Mouse (Mus musculus): ENCODE measurements around the gene Ipcef1. TPM values are rescaled to one million over a fixed set of nuclear protein-coding genes. Genes with fewer than 3 reads are reported as not detected.

The Ipcef1 gene
- polyA plus RNA-seq, 1 experiment from 2014 or later = 1.1 TPM

DNA sequence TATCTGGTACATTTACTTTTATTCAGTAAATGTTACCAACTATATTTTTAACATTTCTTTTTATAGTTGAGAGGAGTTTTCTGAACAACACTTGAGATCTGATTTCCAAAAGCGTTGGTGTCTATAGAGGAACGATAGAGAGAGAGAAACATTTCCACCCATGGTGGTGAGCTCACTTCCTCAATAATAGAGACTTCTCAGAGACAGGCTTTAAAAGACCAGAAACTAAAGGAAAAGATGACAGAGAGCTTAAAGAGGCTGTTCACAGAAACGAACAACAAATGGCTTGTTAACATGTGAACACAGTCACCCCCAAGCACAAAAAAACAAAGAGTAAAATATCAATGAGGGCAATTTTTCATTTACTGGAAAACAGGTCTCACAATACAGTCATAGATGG lies 2.4 kb downstream of the Ipcef1 start:
- Histone ChIP-seq H3K36me3 (ENCODE audit: control insufficient read depth, insufficient read depth, low read length) (no peaks in the 10 kb centered on the region), H3K4me2 (ENCODE audit: low read length) (no peak overlapping the region), H3K4me1 (ENCODE audit: control insufficient read depth, insufficient read depth, low read length) (peaks cover 10% of the 10 kb centered on the region; the same call in 1 of the 2 replicates), H3K27ac (replicated peaks; ENCODE audit: low read depth, low read length) (no peak overlapping the region), H3K9ac (replicated peaks; ENCODE audit: low read length) (no peak overlapping the region), H3K4me3 (replicated peaks; ENCODE audit: low read depth, low read length) (no peak overlapping the region), H3K9me3 (ENCODE audit: control insufficient read depth, low read length) (no peaks in the 10 kb centered on the region), H3K27me3 (ENCODE audit: control insufficient read depth, insufficient read depth, low read length) (no peaks in the 10 kb centered on the region)
- no peak for ATAC-seq (ENCODE audit: low FRiP score, low TSS enrichment)
- DNase-seq = no peak
- WGBS = 87% methylated on average over 3 of the region's 3 CpGs

DNA sequence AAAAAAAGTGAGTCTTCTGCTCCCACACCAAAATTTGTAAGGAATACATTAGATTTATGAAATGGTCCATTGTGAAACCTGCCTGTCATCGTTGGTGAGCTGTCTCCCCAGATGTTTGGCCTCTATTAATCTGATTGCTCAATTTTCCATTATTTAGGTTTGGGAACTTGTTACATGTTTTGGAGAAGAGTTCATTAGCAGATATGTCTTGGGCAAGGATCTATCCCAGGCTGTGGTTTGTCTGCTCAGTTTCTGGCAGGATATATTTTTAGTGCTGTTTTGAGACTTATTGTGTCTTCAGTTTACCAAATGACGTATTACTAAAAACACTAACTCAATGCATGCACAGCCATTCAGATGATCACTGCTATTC lies 4.4 kb downstream of the Ipcef1 start:
- WGBS = 79% methylated on average over 2 of the region's 2 CpGs
- no peak for DNase-seq
- peaks cover 9% of the 10 kb centered on the region; the same call in 1 of the 2 replicates for H3K4me1 ChIP-seq (ENCODE audit: control insufficient read depth, insufficient read depth, low read length)
- ATAC-seq (ENCODE audit: low FRiP score, low TSS enrichment) = no peak
- H3K27me3 ChIP-seq (ENCODE audit: control insufficient read depth, insufficient read depth, low read length) = no peaks in the 10 kb centered on the region
- no peak overlapping the region for H3K4me3 ChIP-seq (replicated peaks; ENCODE audit: low read depth, low read length)
- no peak overlapping the region for H3K27ac ChIP-seq (replicated peaks; ENCODE audit: low read depth, low read length)
- H3K36me3 ChIP-seq (ENCODE audit: control insufficient read depth, insufficient read depth, low read length) = no peaks in the 10 kb centered on the region
- H3K9me3 ChIP-seq (ENCODE audit: control insufficient read depth, low read length) = no peaks in the 10 kb centered on the region
- H3K4me2 ChIP-seq (ENCODE audit: low read length) = no peak overlapping the region
- H3K9ac ChIP-seq (replicated peaks; ENCODE audit: low read length) = no peak overlapping the region

DNA sequence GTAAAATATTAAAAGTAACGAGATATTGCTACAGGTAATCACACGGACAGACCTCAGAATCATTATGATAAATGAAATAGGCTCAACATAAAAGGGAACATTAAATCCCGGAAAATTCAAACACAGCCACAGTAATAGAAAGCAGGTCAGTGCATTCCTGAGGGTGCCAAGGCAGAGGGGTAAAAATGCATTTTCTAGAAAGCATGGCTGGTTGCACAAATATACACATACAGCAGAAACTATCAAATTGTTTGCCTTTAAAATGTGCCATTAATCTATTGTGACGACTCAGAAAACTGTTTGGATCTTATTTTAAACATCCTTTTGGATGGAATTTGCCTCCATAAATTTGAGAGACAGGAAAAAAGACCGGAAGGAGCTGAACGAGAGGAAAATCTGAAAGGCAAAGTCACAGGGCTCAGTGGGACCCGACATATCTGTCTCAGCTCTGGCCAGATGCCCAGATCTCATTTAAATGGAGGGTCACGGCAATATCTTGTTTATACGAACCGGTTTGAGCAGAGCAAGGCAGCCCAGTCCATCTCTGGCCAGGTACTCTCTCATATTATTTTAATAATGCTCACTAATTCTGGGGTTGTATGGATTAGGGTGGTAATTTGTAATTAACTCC lies 4.9 kb downstream of the Ipcef1 start:
- Histone ChIP-seq H3K27ac (replicated peaks; ENCODE audit: low read depth, low read length) (no peak overlapping the region), H3K36me3 (ENCODE audit: control insufficient read depth, insufficient read depth, low read length) (no peaks in the 10 kb centered on the region), H3K9ac (replicated peaks; ENCODE audit: low read length) (no peak overlapping the region), H3K9me3 (ENCODE audit: control insufficient read depth, low read length) (no peaks in the 10 kb centered on the region), H3K4me3 (replicated peaks; ENCODE audit: low read depth, low read length) (no peak overlapping the region), H3K27me3 (ENCODE audit: control insufficient read depth, insufficient read depth, low read length) (no peaks in the 10 kb centered on the region), H3K4me1 (ENCODE audit: control insufficient read depth, insufficient read depth, low read length) (peaks cover 4% of the 10 kb centered on the region; the same call in 1 of the 2 replicates), H3K4me2 (ENCODE audit: low read length) (no peak overlapping the region)
- ATAC-seq (ENCODE audit: low FRiP score, low TSS enrichment) (peak; percentile 66), DNase-seq (peak; percentile 64)
- 59% methylated on average over 10 of the region's 10 CpGs for WGBS

DNA sequence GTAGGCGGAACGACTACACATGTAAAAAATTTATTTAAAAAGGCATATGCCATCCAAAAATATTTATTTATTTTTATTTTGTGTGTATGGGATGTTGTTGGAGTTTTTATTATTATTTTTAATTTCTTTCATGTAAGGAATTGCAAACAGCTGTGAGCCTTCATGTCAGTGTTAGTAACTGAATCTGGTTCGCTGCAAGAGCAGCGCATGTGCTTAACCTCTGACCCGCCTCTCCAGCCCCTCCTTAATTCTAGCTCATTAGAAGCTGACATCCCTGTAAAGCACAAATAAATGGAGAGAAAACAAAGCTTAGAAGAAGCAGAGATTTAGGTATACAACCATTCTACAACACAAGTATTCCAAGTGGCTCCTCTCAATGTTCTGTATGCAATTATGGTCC lies 8.4 kb downstream of the Ipcef1 start:
- Histone ChIP-seq H3K4me2 (ENCODE audit: low read length) (no peak overlapping the region), H3K4me3 (replicated peaks; ENCODE audit: low read depth, low read length) (no peak overlapping the region), H3K27ac (replicated peaks; ENCODE audit: low read depth, low read length) (no peak overlapping the region), H3K27me3 (ENCODE audit: control insufficient read depth, insufficient read depth, low read length) (no peaks in the 10 kb centered on the region), H3K4me1 (ENCODE audit: control insufficient read depth, insufficient read depth, low read length) (no peaks in the 10 kb centered on the region), H3K9me3 (ENCODE audit: control insufficient read depth, low read length) (no peaks in the 10 kb centered on the region), H3K9ac (replicated peaks; ENCODE audit: low read length) (no peak overlapping the region), H3K36me3 (ENCODE audit: control insufficient read depth, insufficient read depth, low read length) (no peaks in the 10 kb centered on the region)
- no peak for DNase-seq
- WGBS = 74% methylated on average over 5 of the region's 5 CpGs
- ATAC-seq (ENCODE audit: low FRiP score, low TSS enrichment) = no peak

DNA sequence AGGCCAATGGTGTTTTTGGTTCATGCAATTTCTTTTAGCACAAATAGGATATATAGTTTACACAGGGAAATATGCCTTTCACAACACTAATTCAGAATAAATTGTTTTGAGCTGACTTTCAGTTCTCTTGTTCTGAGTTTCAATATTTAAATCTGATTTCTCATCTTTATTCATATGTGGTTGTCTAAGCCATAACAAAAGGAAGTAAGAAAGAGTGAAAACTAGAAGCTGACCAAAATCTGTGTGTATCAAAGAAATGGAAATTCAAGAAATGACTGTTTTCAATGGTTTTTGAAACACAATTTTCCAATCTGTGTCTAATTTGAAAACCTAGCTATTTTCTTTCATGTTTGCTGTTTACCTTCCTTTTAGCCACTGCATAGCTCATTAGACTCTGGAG lies 11.2 kb downstream of the Ipcef1 start:
- no peak overlapping the region for H3K9ac ChIP-seq (replicated peaks; ENCODE audit: low read length)
- no peaks in the 10 kb centered on the region for H3K4me1 ChIP-seq (ENCODE audit: control insufficient read depth, insufficient read depth, low read length)
- ATAC-seq (ENCODE audit: low FRiP score, low TSS enrichment) = no peak
- H3K9me3 ChIP-seq (ENCODE audit: control insufficient read depth, low read length) = no peaks in the 10 kb centered on the region
- H3K27me3 ChIP-seq (ENCODE audit: control insufficient read depth, insufficient read depth, low read length) = no peaks in the 10 kb centered on the region
- no peak overlapping the region for H3K27ac ChIP-seq (replicated peaks; ENCODE audit: low read depth, low read length)
- H3K36me3 ChIP-seq (ENCODE audit: control insufficient read depth, insufficient read depth, low read length) = no peaks in the 10 kb centered on the region
- no peak for DNase-seq
- no peak overlapping the region for H3K4me2 ChIP-seq (ENCODE audit: low read length)
- H3K4me3 ChIP-seq (replicated peaks; ENCODE audit: low read depth, low read length) = no peak overlapping the region

DNA sequence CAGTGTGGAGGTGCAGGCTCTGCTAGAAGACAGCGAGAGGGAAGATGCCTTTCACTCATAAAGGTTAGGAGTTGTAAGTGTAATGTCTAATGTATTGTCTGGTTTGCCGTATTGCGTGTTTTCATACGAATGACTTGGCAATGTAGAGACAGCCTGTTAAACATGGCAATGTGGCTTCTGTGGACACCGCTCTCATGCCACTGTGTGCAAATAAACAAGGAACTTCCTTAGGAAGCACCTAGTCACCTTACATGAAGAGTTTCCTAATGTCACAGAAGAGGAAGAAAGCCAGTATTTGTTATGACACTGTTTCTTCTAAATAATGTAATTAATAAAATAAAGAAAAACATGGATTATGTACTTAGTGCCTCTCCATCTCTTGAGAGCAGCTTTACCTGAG lies 15.1 kb downstream of the Ipcef1 start:
- 94% methylated on average over 5 of the region's 5 CpGs for WGBS
- Histone ChIP-seq H3K27ac (replicated peaks; ENCODE audit: low read depth, low read length) (no peak overlapping the region), H3K9ac (replicated peaks; ENCODE audit: low read length) (no peak overlapping the region), H3K9me3 (ENCODE audit: control insufficient read depth, low read length) (no peaks in the 10 kb centered on the region), H3K4me2 (ENCODE audit: low read length) (no peak overlapping the region), H3K27me3 (ENCODE audit: control insufficient read depth, insufficient read depth, low read length) (no peaks in the 10 kb centered on the region), H3K4me1 (ENCODE audit: control insufficient read depth, insufficient read depth, low read length) (no peaks in the 10 kb centered on the region), H3K36me3 (ENCODE audit: control insufficient read depth, insufficient read depth, low read length) (no peaks in the 10 kb centered on the region), H3K4me3 (replicated peaks; ENCODE audit: low read depth, low read length) (no peak overlapping the region)
- ATAC-seq (ENCODE audit: low FRiP score, low TSS enrichment) (no peak), DNase-seq (no peak)

DNA sequence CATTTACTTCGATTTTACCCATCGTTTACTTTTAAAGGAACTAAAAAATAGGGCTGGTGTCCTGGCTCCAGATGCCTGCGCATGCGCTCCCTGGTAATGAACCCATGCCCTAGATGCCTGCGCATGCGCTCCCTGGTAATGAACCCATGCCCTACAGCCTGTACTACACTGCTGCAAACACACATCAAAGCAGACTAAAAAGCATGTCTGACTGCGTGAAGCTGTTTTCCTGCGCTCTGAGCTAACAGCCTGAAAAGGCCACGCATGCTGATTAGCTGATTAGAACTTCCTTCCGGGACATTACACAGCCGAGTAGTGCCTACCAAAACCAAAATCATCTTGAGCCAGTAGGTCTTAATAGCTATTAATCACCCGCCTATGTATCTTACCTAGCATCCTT lies 16.7 kb downstream of the Ipcef1 start:
- ATAC-seq (ENCODE audit: low FRiP score, low TSS enrichment) (0 out of 2 replicates have a peak, but pooled peaks have one; percentile 38), DNase-seq (peak; percentile 15)
- no peaks in the 10 kb centered on the region for H3K27me3 ChIP-seq (ENCODE audit: control insufficient read depth, insufficient read depth, low read length)
- no peaks in the 10 kb centered on the region for H3K36me3 ChIP-seq (ENCODE audit: control insufficient read depth, insufficient read depth, low read length)
- H3K4me3 ChIP-seq (replicated peaks; ENCODE audit: low read depth, low read length) = no peak overlapping the region
- no peak overlapping the region for H3K27ac ChIP-seq (replicated peaks; ENCODE audit: low read depth, low read length)
- H3K4me2 ChIP-seq (ENCODE audit: low read length) = no peak overlapping the region
- H3K9ac ChIP-seq (replicated peaks; ENCODE audit: low read length) = no peak overlapping the region
- H3K4me1 ChIP-seq (ENCODE audit: control insufficient read depth, insufficient read depth, low read length) = no peaks in the 10 kb centered on the region
- 75% methylated on average over 12 of the region's 12 CpGs for WGBS
- no peaks in the 10 kb centered on the region for H3K9me3 ChIP-seq (ENCODE audit: control insufficient read depth, low read length)

DNA sequence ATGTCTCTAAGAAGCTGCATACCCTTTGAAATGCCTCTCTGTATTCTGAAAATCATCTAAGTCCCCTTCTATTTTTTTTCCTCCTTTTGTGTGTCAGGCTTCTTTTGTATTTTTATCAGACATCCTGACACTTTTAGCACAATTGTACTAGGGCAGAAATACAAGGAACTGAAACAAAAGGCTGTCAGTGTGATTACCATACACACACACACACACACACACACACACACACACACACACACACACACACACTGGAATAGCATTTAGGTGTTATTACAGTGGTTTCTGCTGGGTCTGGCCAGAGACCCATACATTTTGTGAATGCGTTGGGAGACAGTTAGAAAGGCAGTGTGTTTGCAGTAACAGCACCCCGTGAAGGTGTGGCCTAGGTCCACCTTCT lies 18.8 kb downstream of the Ipcef1 start:
- H3K27ac ChIP-seq (replicated peaks; ENCODE audit: low read depth, low read length) = no peak overlapping the region
- WGBS = 91% methylated on average over 2 of the region's 2 CpGs
- no peaks in the 10 kb centered on the region for H3K9me3 ChIP-seq (ENCODE audit: control insufficient read depth, low read length)
- H3K36me3 ChIP-seq (ENCODE audit: control insufficient read depth, insufficient read depth, low read length) = no peaks in the 10 kb centered on the region
- no peak overlapping the region for H3K9ac ChIP-seq (replicated peaks; ENCODE audit: low read length)
- DNase-seq (no peak), ATAC-seq (ENCODE audit: low FRiP score, low TSS enrichment) (no peak)
- no peaks in the 10 kb centered on the region for H3K27me3 ChIP-seq (ENCODE audit: control insufficient read depth, insufficient read depth, low read length)
- no peak overlapping the region for H3K4me3 ChIP-seq (replicated peaks; ENCODE audit: low read depth, low read length)
- no peaks in the 10 kb centered on the region for H3K4me1 ChIP-seq (ENCODE audit: control insufficient read depth, insufficient read depth, low read length)
- no peak overlapping the region for H3K4me2 ChIP-seq (ENCODE audit: low read length)

DNA sequence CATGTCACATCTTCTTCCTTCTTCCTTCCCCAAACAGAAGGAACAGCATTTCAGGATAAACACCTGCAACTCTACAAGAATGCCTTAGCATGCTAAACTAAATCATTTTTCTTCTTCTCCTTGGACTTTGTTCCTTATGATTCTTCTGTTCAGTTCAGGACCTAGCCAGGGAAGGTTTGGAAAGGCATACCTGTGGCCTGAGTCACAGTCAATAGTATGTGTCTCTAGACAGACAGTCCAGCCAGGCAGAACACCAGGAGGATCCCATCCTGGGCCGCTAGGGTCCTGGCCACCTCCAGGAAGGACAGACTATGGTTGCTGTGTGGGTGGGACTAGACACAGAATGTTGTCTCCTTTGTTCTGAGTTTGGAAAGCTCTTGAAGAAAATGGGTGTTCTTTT lies 27.2 kb downstream of the Ipcef1 start:
- ATAC-seq (ENCODE audit: low FRiP score, low TSS enrichment) (no peak), DNase-seq (no peak)
- Histone ChIP-seq H3K4me1 (ENCODE audit: control insufficient read depth, insufficient read depth, low read length) (no peaks in the 10 kb centered on the region), H3K9ac (replicated peaks; ENCODE audit: low read length) (no peak overlapping the region), H3K9me3 (ENCODE audit: control insufficient read depth, low read length) (no peaks in the 10 kb centered on the region), H3K27me3 (ENCODE audit: control insufficient read depth, insufficient read depth, low read length) (no peaks in the 10 kb centered on the region), H3K4me3 (replicated peaks; ENCODE audit: low read depth, low read length) (no peak overlapping the region), H3K4me2 (ENCODE audit: low read length) (no peak overlapping the region), H3K27ac (replicated peaks; ENCODE audit: low read depth, low read length) (no peak overlapping the region), H3K36me3 (ENCODE audit: control insufficient read depth, insufficient read depth, low read length) (no peaks in the 10 kb centered on the region)
- 79% methylated on average over 1 of the region's 1 CpGs for WGBS

All from midbrain, embryonic 14.5 days (tissue).